Mouse (Mus musculus) myocyte (in vitro differentiated cells): Measurements from ENCODE around the gene 3110009E18Rik. TPM values are rescaled to one million over a fixed set of nuclear protein-coding genes. Genes with fewer than 3 reads are reported as not detected.

Experiments used
- H3K27me3 ChIP-seq: one replicate; pipeline ENCODE4 v1.6.1; 2011; ENCODE audit not compliant: control insufficient read depth, insufficient read depth, insufficient read length
- H3K36me3 ChIP-seq: one replicate; pipeline ENCODE4 v1.6.1; 2011; ENCODE audit not compliant: control insufficient read depth, insufficient read depth
- H3K4me2 ChIP-seq: one replicate; pipeline ENCODE4 v1.6.1; 2011; ENCODE audit warnings: low read depth, control low read depth
- H3K4me3 ChIP-seq: one replicate; pipeline ENCODE4 v1.5.1; 2011; ENCODE audit warnings: mild to moderate bottlenecking, control low read depth, moderate library complexity
- H3K79me2 ChIP-seq: one replicate; pipeline ENCODE4 v1.6.1; 2011; ENCODE audit not compliant: control insufficient read depth, insufficient read depth
- H3ac ChIP-seq: one replicate; pipeline ENCODE4 v1.6.1; 2011; ENCODE audit not compliant: control insufficient read depth, insufficient read length
- CEBPB ChIP-seq: IDR thresholded peaks from 2 replicates; pipeline ENCODE4 v1.6.1; 2011; ENCODE audit warnings: mild to moderate bottlenecking, moderate library complexity; ENCODE audit not compliant: poor library complexity, insufficient read depth, severe bottlenecking
- E2F4 ChIP-seq: IDR thresholded peaks from one replicate; pipeline ENCODE4 v1.6.1; 2011; ENCODE audit warnings: mild to moderate bottlenecking, control low read depth, moderate library complexity; ENCODE audit not compliant: insufficient read depth
- MAX ChIP-seq: IDR thresholded peaks from one replicate; pipeline ENCODE4 v1.6.1; 2011; ENCODE audit warnings: low read depth, mild to moderate bottlenecking, control low read depth
- MYOD1 ChIP-seq, 3 experiments: IDR thresholded peaks; one replicate each; pipeline ENCODE4 v1.6.1; 2011; ENCODE audit warnings: control low read depth in 2 of 3, low read depth in 2 of 3, mild to moderate bottlenecking in 2 of 3, moderate library complexity in 1 of 3; ENCODE audit not compliant: insufficient read length in 2 of 3, control insufficient read depth in 1 of 3
- MYOG ChIP-seq, 3 experiments: IDR thresholded peaks; one replicate each; pipeline ENCODE4 v1.6.1; 2011; ENCODE audit warnings: control low read depth in 2 of 3, low read depth in 2 of 3, mild to moderate bottlenecking in 2 of 3; ENCODE audit not compliant: insufficient read length in 2 of 3, control insufficient read depth in 1 of 3, insufficient read depth in 1 of 3
- POLR2A ChIP-seq: IDR thresholded peaks from one replicate; pipeline ENCODE4 v1.6.1; 2011; ENCODE audit warnings: low read depth, mild to moderate bottlenecking, control low read depth, moderate library complexity; ENCODE audit not compliant: insufficient read length
- POLR2AphosphoS2 ChIP-seq: IDR thresholded peaks from one replicate; pipeline ENCODE4 v1.6.1; 2011; ENCODE audit warnings: low read depth, control low read depth; ENCODE audit not compliant: insufficient read length
- REST ChIP-seq: IDR thresholded peaks from one replicate; pipeline ENCODE4 v1.6.1; 2011; ENCODE audit warnings: mild to moderate bottlenecking, control low read depth, moderate library complexity; ENCODE audit not compliant: insufficient read depth, insufficient read length
- SRF ChIP-seq: IDR thresholded peaks from one replicate; pipeline ENCODE4 v1.6.1; 2011; ENCODE audit warnings: low read depth; ENCODE audit not compliant: control insufficient read depth, insufficient read length
- TCF12 ChIP-seq: IDR thresholded peaks from one replicate; pipeline ENCODE4 v1.6.1; 2011; ENCODE audit warnings: mild to moderate bottlenecking, control low read depth; ENCODE audit not compliant: poor library complexity, insufficient read depth, severe bottlenecking
- TCF3 ChIP-seq: IDR thresholded peaks from one replicate; pipeline ENCODE4 v1.6.1; 2011; ENCODE audit warnings: low read depth, control low read depth; ENCODE audit not compliant: insufficient read length
- USF1 ChIP-seq: IDR thresholded peaks from one replicate; pipeline ENCODE4 v1.6.1; 2011; ENCODE audit warnings: low read depth, mild to moderate bottlenecking, control low read depth, moderate library complexity
- polyA plus RNA-seq: library from polyadenylated mRNA; unstranded; fragments of >200 nt; fragmentation: generic; extraction: Trizol; gene quantifications from one replicate; pipeline ENCODE4 v1.2.1, GENCODE M21; 2012; ENCODE audit warnings: missing spikeins

The 3110009E18Rik gene
- polyA plus RNA-seq, 1 experiment: 18.2 TPM

DNA sequence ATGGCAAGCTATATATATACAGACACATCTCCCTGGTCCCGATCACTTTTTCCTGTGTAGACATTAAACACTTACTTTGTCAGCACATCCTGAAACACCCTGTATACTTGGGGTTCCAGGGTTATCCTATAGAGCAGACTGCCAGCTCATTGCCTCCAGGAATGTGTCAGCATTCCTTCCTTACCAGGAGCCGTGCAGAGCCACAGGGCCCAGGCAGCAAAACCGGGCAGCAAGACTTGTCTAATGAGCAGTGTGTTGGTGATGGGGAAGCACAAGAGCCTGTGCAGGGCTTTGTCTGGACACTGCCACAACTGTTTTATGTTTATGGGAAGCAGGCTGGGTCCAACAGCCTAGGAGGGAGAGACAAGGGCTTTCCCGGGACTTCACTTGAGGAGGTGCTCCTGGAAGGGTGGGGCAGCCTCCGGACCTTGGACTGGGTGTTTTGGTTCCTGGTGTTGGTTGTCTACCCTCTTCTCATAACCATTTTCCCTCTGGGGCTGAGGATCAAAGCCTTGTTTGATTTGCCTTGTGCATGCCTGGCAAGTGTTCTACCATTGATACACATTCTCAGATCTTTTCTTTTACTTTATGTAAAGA is 37.0 kb upstream of the 3110009E18Rik start:
- Histone ChIP-seq H3K27me3 (no peaks in the 10 kb centered on the region), H3ac (no peak overlapping the region), H3K4me3 (no peak overlapping the region), H3K4me2 (peak overlapping the region; percentile 43), H3K36me3 (no peaks in the 10 kb centered on the region), H3K79me2 (no peaks in the 10 kb centered on the region)
- TF ChIP-seq SRF (no peak), POLR2AphosphoS2 (no peak), POLR2A (no peak), MYOG (IDR thresholded peaks at IDR 0.05; ENCODE audit: control insufficient read depth in 1 of 3, insufficient read depth in 1 of 3, insufficient read length in 2 of 3, low read depth in 2 of 3) (no peak), CEBPB (no peak), MYOD1 (IDR thresholded peaks at IDR 0.05; ENCODE audit: control insufficient read depth in 1 of 3, insufficient read length in 2 of 3, low read depth in 2 of 3) (no peak), E2F4 (no peak), USF1 (no peak), REST (no peak), TCF12 (no peak), TCF3 (no peak), MAX (no peak)

DNA sequence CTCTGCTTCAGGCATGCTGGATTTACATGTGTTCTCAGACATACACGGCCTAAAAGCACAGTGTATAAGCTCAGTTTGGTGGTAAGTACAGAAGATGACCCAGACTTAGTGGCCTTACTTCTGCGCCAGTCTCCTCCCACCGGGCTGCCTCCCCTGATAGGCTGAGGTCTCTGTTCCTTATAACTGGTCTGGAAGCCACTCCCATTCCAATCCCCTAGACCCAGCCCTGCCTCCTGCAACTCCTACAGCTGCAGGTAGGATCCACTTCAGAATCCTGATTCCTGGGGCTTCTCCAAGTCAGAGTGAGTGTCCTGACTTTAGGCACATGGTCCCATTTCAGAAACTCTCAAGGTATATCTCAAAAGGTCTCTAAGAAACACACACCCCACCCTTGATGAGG is 35.3 kb upstream of the 3110009E18Rik start:
- Histone ChIP-seq H3K4me2 (no peak overlapping the region), H3ac (no peak overlapping the region), H3K27me3 (no peaks in the 10 kb centered on the region), H3K4me3 (no peak overlapping the region), H3K36me3 (no peaks in the 10 kb centered on the region), H3K79me2 (no peaks in the 10 kb centered on the region)
- no peak for TF ChIP-seq MYOG (IDR thresholded peaks at IDR 0.05; ENCODE audit: control insufficient read depth in 1 of 3, insufficient read depth in 1 of 3, insufficient read length in 2 of 3, low read depth in 2 of 3)
- TF ChIP-seq TCF12: no peak
- TF ChIP-seq MAX: no peak
- no peak for TF ChIP-seq REST
- no peak for TF ChIP-seq POLR2AphosphoS2
- no peak for TF ChIP-seq MYOD1 (IDR thresholded peaks at IDR 0.05; ENCODE audit: control insufficient read depth in 1 of 3, insufficient read length in 2 of 3, low read depth in 2 of 3)
- no peak for TF ChIP-seq E2F4
- no peak for TF ChIP-seq POLR2A
- TF ChIP-seq USF1: no peak

DNA sequence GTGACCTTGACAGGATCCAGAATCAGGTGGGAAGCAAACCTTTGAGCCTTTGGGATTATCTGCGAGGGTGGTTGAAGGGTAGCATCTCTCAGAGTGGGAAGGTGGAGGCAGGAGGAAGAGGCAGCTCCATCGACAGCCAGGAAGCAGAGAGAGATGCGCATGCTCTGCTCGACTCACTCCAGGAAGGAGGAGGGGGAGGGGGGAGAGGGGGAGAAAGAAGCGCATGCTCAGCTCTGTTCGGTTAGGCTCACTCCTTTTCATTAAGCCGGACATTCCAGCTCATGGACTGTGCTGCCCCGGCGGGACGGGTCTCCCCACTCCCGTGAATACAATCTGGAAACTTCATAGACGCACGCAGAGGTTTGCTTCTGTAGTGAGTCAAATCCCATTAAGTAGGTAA is 34.3 kb upstream of the 3110009E18Rik start:
- TF ChIP-seq MYOG (IDR thresholded peaks at IDR 0.05; ENCODE audit: control insufficient read depth in 1 of 3, insufficient read depth in 1 of 3, insufficient read length in 2 of 3, low read depth in 2 of 3) (no peak), POLR2AphosphoS2 (no peak), CEBPB (no peak), SRF (no peak), MYOD1 (IDR thresholded peaks at IDR 0.05; ENCODE audit: control insufficient read depth in 1 of 3, insufficient read length in 2 of 3, low read depth in 2 of 3) (no peak), TCF3 (no peak), E2F4 (no peak), USF1 (no peak), POLR2A (no peak), MAX (no peak)
- no peak overlapping the region for H3K4me2 ChIP-seq
- no peaks in the 10 kb centered on the region for H3K36me3 ChIP-seq
- H3K79me2 ChIP-seq: no peaks in the 10 kb centered on the region
- no peak overlapping the region for H3K4me3 ChIP-seq
- no peaks in the 10 kb centered on the region for H3K27me3 ChIP-seq
- no peak overlapping the region for H3ac ChIP-seq

DNA sequence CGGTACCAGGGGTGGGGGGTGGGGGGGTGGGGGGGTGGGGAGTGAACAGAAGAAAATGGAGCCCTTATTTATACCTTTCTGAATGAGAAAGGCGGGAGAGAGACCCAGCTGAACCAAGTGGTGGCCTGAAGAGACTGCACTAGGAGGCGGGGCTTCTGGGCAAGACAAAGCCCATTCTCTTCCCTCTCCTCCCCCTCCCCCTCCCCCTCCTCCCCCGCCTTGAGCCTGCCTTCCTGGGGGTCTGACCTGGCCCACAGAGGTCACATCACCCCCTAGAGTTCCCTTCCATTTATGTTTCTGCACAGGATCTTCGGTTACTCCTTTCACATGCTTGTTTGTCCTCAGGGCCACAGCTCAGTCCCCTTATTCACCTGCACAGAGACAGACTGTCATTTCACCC is 31.8 kb upstream of the 3110009E18Rik start:
- Histone ChIP-seq H3K79me2 (no peaks in the 10 kb centered on the region), H3K4me2 (no peak overlapping the region), H3K4me3 (no peak overlapping the region), H3ac (no peak overlapping the region), H3K27me3 (no peaks in the 10 kb centered on the region), H3K36me3 (no peaks in the 10 kb centered on the region)
- TF ChIP-seq REST (no peak), POLR2A (no peak), USF1 (no peak), MAX (no peak), TCF3 (no peak), MYOG (IDR thresholded peaks at IDR 0.05; ENCODE audit: control insufficient read depth in 1 of 3, insufficient read depth in 1 of 3, insufficient read length in 2 of 3, low read depth in 2 of 3) (no peak), MYOD1 (IDR thresholded peaks at IDR 0.05; ENCODE audit: control insufficient read depth in 1 of 3, insufficient read length in 2 of 3, low read depth in 2 of 3) (no peak), CEBPB (no peak), TCF12 (no peak)
